Mouse (Mus musculus) left cerebral cortex, postnatal 14 days (tissue): ENCODE measurements around the gene Lyrm7. TPM values are rescaled to one million over a fixed set of nuclear protein-coding genes. Genes with fewer than 3 reads are reported as not detected.
A peak's percentile ranks its signal among the peaks of the same experiment; 100 is the strongest.
"Not testable (repeated sequence)": the region's sequence is repeated elsewhere in the genome, so short reads cannot be mapped to it uniquely, and the experiment has no call there.

Experiments
- DNase-seq, 2 experiments: peaks; one replicate each; pipeline ENCODE4 v3.0.0; 2021 to 2022; ENCODE audit warnings: low spot score in 2 of 2, mixed read lengths in 1 of 2
- intact Hi-C: fragments of 180-260 bp; cut with DNase I; formaldehyde crosslinking; loops from one replicate; pipeline ENCODE4 v1.15.1; 2025
- long read RNA-seq, 2 experiments: library from polyadenylated mRNA; stranded (forward); transcript quantifications; one replicate each; pipeline ENCODE4 v2.0.0; 2021
- total RNA-seq, 2 experiments: library from RNA; stranded (reverse); gene quantifications; 2 replicates each; pipeline ENCODE4 v1.2.3; 2021

The Lyrm7 gene
- total RNA-seq: 10 to 100 TPM; 19.5 to 25.9 TPM
- long read RNA-seq, experiment 1, transcript Lyrm7-205 (5 exons, 3,431 nt): major isoform, 16 of 21 reads
- long read RNA-seq, experiment 1, partial matches to known transcripts: 1 of 21 reads
- long read RNA-seq, experiment 1, other reads (novel, unspliced or antisense): 4 of 21 reads
- long read RNA-seq, experiment 2, transcript Lyrm7-205 (5 exons, 3,431 nt): major isoform, 10 of 17 reads
- long read RNA-seq, experiment 2, partial matches to known transcripts: 1 of 17 reads
- long read RNA-seq, experiment 2, other reads (novel, unspliced or antisense): 6 of 17 reads

- DNase-seq: peak; percentile 98
- intact Hi-C loops: loop anchor here (1.0 to 10.0 kb wide), 2 partner anchors 73 to 296 kb away; partner anchors contain the start of gene Cdc42se2
Measured at GRCm38 (mm10) chr11:54860256-54861038, at the start of gene Lyrm7. Lyrm7 (minus strand) TSS chr11:54860916.

GRCm38 (mm10) chr11:54910081-54910665 is 49.5 kb upstream of the Lyrm7 start:
- no peak for DNase-seq
- intact Hi-C loops: no loop called here

- intact Hi-C loops: no loop called here
- no peak for DNase-seq
Measured at GRCm38 (mm10) chr11:54909273-54909672, 48.6 kb upstream of the Lyrm7 start.

- DNase-seq: no peak
- intact Hi-C loops: no loop called here
Measured at GRCm38 (mm10) chr11:54907259-54907658, 46.5 kb upstream of the Lyrm7 start.

GRCm38 (mm10) chr11:54906466-54906865 is 45.8 kb upstream of the Lyrm7 start:
- DNase-seq: no peak
- intact Hi-C loops: no loop called here

GRCm38 (mm10) chr11:54905931-54906330 is 45.2 kb upstream of the Lyrm7 start:
- DNase-seq: no peak
- intact Hi-C loops: no loop called here

GRCm38 (mm10) chr11:54905086-54905485 is 44.4 kb upstream of the Lyrm7 start:
- intact Hi-C loops: no loop called here
- no peak for DNase-seq

- intact Hi-C loops: no loop called here
Measured at GRCm38 (mm10) chr11:54903940-54904706, 43.4 kb upstream of the Lyrm7 start.

GRCm38 (mm10) chr11:54903339-54903738 is 42.6 kb upstream of the Lyrm7 start:
- intact Hi-C loops: no loop called here
- no peak for DNase-seq

More at GRCm38 (mm10) chr11:54903940-54904706, 43.4 kb upstream of the Lyrm7 start:
- DNase-seq: peak in 1 of 2 experiments; percentile 39

- peak; percentile 35 to 67 for DNase-seq
- intact Hi-C loops: no loop called here
Measured at GRCm38 (mm10) chr11:54902333-54903323, 41.9 kb upstream of the Lyrm7 start, which contains the start of gene Gpx3. Gpx3 (plus strand) TSS chr11:54902453.

- DNase-seq: no peak
- intact Hi-C loops: no loop called here
Measured at GRCm38 (mm10) chr11:54899657-54900056, 38.9 kb upstream of the Lyrm7 start.

GRCm38 (mm10) chr11:54897470-54897869 is 36.8 kb upstream of the Lyrm7 start:
- no peak for DNase-seq
- intact Hi-C loops: no loop called here

GRCm38 (mm10) chr11:54896646-54897045 is 35.9 kb upstream of the Lyrm7 start:
- intact Hi-C loops: not testable (repeated sequence)

GRCm38 (mm10) chr11:54894589-54894988 is 33.9 kb upstream of the Lyrm7 start:
- intact Hi-C loops: no loop called here
- no peak for DNase-seq

More at GRCm38 (mm10) chr11:54896646-54897045, 35.9 kb upstream of the Lyrm7 start:
- not testable (repeated sequence) for DNase-seq

GRCm38 (mm10) chr11:54892091-54892490 is 31.4 kb upstream of the Lyrm7 start:
- no peak for DNase-seq
- intact Hi-C loops: no loop called here

- intact Hi-C loops: no loop called here
Measured at GRCm38 (mm10) chr11:54891341-54891740, 30.6 kb upstream of the Lyrm7 start.

GRCm38 (mm10) chr11:54887927-54888326 is 27.2 kb upstream of the Lyrm7 start:
- no peak for DNase-seq
- intact Hi-C loops: no loop called here

More at GRCm38 (mm10) chr11:54891341-54891740, 30.6 kb upstream of the Lyrm7 start:
- no peak for DNase-seq

- intact Hi-C loops: no loop called here
- DNase-seq: no peak
Measured at GRCm38 (mm10) chr11:54885406-54885805, 24.7 kb upstream of the Lyrm7 start.
